Mouse (Mus musculus) brain, adult 2 months (tissue): ENCODE measurements around the gene Dcun1d1.
A peak's percentile ranks its signal among the peaks of the same experiment; 100 is the strongest.

Experiments used
- DNase-seq: peaks from one replicate; pipeline ENCODE4 v3.0.0; 2011; ENCODE audit warnings: low read depth, low spot score

Dcun1d1 gene

DNA sequence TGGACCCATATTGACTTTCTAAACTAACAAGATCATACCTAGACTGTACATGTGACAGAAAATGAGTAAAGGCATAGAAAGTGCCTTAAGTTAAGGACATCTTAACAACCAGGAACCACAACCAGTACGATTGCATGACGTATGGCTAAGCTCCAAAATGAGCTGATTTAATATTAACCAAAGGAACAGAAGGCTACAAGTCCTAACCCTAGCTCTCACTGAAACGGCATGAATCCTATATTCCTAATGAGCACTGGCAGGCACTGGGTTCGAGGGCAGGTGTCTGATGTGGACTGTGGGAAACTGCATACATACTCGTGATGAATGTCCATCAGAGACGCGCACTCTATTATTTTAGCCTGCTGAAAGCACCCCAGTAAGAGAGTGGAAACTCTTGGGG is 5.9 kb downstream of the Dcun1d1 start:
- no peak for DNase-seq

DNA sequence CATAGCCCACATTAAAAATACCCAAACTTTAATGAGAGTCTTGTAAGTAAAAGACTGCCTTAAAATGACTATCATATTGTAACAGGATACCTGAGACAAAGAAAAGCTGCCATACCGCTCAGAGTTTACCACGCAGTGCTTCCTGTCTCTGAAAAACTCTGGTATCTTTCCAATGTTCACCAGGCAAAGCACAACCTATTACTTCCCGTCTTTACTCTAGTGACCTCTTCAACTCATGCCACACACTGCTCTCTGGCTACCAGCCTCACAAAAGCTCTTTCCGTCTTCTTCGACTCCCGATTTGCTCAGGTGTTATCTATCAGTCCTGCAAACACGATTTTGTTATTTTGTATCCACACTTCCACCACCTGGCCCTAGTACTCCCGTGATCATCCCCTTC is 7.4 kb downstream of the Dcun1d1 start:
- DNase-seq = no peak

DNA sequence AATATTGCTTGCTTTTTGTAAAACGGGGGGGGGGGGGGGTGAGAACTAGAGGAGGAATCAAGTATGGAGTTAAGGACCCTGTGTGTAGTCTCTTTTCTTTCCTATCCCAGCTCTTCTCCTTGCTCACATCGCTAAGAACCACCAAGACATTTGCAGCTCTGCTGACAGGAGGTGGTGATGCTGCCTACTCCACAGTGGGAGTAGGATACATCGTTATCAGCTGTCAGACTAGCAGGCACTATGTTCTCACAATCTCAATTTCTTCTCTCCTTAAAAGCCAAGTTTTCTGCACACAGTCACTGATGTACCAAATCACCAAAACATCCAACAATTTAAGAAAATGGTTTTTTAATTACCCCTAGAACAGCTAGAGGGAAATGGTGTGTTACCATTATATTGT is 7.8 kb downstream of the Dcun1d1 start:
- peak; percentile 68 for DNase-seq

DNA sequence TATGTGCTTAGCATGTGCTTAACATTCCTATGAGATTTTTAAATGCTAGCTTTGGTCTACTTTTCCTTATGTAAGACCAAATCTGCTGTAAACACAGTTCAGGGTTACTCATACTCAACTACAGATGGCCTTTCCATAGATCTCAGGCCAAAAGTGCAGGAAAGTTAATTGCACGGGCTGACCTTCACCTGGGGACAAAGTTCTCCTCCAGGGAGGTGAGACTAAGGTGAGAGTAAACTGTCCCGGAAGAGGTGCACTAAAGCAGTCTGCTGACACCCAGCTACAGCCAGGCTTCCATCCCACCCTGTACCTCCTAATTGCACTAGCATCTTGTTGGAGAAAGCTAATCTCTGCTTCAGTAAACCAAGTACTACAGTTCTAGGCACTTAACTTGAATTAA is 11.4 kb downstream of the Dcun1d1 start:
- no peak for DNase-seq

DNA sequence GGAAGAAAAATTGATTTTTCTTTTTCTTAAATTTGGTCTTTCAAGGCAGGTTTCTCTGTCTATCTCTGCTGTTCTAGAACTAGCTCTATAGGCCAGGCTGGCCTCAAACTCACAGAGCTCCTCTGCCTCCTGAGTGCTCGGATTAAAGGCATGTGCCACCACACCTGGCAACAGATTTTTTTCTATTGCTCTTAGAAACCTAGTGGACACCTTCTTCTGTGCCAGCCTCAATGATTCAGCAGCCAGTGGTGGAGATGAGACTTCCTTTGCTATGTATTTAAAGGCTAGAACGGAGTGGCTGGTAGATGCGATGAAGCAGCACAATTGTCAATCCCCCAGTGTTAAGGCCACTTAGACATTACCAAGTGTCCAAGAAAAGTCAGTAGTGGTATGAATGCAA is 13.2 kb downstream of the Dcun1d1 start:
- no peak for DNase-seq

DNA sequence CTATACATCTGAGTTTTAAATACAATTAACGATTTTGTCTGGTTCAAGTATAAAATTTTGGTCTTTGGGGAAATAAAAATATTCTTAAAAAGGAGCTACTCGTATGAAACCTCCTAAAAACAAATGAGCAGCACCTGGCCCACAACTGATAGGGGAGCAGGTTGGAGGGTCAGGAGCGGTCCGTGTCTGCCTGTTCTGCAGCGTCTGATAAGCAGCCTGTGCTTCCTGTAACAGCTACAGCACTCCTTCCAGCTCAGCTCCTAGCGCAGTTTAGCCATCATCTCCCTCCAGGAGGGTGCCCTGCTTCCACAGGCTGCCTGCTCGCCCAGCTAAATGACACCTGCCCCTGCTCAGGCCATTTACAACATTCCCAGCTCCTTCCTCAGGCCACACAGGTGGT is 13.8 kb downstream of the Dcun1d1 start:
- DNase-seq = no peak

DNA sequence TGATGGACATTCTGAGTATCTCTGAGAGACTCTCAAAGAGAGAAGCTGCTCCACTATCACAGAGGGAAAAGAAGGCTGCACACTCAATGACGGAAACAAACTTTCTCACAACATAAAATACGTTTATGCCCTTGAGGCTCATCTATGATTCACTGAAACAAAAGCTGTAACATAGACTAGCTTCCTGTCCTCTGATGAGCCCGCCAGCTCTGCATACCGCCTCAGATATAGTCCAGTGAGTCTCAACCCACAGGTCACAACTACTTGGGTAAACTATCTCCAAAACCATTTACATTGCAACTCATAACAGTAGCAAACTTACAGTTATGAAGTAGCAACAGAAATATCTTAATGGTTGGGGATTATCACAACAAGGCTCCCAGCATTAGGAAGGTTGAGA is 14.7 kb downstream of the Dcun1d1 start:
- no peak for DNase-seq

DNA sequence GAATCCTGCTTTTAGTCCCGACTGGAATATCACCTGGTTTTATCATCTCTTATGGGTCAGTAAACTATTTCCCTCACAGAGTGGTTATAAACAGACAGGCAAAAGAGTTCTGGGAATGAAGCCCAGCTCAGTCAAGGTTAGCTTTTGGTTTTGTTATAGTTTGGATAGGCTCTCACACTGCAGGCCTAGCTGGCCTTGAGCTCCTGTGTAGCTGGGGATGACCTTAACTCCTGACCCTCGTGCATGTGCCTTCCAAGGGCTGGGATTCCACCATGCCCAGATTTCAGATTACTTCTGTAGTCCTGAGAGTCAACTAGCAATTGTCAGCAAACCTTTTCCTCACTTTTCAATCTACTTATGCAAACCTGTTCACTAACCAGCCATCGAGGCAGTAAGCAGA is 19.0 kb downstream of the Dcun1d1 start:
- no peak for DNase-seq

DNA sequence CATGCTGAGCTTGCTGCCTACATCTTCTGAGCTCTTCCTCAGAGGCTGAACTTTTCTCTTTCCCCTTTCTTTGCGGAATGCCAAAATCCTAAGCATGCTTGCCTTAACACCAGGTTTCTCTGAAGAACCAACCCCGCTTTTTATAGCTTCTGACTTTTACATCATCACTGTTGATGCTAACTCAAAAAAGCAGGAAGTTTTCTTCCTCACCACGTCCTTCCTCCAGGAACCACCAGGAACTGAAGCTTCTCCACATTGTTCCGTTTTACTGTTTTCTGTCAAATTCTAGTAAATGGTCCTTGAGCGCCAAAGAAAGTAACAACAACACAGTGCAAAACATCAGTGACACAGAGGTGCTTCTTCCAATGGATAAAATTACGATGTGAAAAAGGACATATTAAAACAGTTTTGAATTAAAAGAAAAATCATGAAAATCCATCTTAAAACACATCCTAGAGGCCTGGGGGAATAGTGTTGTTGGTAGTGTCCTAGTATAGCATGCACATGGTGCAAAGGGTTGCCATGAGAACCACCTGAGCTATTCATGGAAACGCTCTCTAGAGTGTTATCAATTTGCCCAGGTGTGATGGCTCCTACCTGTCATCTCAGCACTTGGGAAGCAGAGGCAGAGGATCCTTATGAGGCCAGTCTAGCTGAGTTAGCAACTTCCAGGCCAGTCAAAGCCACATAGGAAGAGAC is 28.1 kb downstream of the Dcun1d1 start:
- peak; percentile 24 for DNase-seq

DNA sequence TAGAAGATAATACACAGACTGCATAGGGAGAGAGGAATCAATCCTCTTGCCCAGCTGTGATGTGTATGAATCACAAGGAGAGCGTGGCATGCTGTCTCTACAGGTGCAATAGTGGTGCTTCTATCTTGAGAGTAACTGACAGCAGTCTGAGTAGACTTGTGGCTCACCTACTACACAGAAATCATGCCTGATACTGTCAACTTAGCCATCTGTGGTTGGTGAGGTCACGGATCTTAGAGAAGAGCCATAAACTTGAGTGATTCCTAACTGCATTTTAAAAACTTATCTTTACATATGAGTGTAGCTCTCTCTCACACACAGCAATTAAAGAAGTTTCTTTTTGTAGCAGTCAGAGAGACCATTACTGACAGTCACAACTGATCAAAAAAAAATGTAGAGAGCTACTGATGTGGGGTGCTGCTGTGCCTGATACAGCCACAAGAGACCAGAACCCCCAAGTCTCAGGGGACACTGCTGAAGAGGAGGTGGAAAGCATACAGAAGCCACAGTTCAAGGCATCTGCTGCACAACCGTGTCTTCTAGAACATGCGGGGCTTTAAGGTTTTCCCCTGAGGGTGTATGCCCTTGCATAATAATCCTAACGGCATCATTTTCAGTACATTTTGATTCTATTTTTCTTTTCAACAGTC is 36.6 kb downstream of the Dcun1d1 start:
- DNase-seq = peak; percentile 6

DNA sequence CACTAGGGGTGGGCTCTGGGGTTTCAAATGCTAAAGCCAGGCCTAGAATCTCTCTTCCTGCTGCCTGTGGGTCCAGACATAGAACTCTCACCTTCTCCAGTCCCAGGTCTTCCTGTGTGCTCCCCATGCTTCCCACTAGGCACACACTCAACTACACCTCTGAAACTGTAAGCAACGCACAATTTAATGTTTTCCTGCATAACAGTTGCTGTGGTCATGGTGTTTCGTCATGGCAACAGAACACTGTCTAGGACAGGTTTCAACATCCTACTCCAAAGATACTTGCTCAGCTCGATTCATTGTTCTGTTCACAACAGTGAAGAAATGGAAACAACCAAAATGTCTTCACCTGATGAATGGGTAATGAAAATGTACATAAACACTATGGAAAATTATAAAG is 38.1 kb downstream of the Dcun1d1 start:
- DNase-seq = no peak

DNA sequence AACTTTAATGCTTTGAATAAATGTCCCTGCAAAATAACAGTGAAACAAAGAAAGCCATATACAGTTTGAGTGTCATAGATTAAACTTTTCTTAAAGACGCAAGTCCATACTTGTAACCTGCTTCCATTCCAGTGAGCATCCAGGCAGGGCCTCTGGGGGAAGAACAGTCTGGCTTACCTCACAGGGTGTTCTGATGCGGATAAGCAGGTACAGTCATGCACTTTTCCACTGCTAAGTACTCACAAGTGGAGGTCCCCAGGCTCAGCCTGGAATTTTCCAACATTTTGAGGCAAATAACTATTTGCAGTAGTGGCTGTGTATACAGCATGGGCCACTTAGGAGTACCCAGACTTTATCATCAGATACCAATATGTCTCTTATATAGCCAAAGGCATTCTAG is 39.3 kb downstream of the Dcun1d1 start:
- DNase-seq = no peak

DNA sequence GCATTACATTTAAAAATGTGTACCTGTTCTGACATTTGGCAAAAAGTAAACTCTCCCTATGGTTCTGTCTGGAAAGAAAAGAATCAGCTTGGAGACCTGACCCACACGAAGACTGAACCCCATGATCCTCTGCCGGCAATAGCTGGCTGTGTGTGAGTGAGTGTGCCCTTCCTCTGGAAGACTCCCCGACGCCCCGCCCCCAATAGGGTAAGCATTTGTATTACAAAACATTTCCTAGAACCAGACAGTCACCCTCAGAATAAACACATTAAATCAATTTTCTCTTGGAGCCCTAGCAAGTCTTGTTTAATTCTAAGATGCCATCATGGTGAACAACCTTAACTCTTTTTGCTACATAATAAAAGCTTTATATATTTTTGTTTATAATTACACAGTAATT is 44.1 kb downstream of the Dcun1d1 start:
- DNase-seq = no peak

DNA sequence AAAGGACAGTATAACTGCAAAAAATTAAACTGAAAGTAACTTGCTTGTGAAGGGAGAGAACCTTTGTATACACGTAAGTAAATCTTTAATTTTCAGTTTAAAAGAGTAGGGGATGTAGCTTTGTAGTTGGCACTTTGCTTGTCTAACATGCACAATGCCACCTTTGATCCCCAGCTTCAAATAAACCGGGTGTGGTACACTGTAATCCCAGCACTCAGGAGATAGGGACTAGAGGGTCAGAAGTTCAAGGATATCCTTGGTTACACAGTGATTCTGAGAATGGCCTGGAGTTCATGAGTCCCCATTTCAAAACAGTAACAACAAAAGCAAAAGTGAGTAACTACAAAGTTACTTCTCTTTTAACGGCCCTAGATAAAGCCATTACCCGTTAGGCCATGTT is 46.1 kb downstream of the Dcun1d1 start:
- no peak for DNase-seq

DNA sequence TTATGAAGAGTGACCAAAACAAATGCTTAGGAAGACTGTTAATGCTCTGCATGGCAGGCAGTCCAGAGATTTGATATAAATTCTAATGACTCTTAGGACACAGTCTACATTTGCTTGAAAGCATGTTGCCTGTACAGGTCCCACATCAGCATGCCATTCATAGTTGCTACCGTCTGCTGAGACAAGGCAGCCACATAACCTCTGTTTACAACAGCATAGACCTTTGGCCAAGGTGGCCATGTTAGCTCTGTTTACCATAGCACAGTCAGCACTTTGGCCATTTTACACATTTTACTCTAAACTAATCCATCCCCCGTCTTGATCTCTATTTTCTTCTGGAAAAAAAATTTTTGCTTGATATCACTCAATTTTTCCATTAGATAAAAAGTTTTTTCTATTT is 47.7 kb downstream of the Dcun1d1 start:
- no peak for DNase-seq

DNA sequence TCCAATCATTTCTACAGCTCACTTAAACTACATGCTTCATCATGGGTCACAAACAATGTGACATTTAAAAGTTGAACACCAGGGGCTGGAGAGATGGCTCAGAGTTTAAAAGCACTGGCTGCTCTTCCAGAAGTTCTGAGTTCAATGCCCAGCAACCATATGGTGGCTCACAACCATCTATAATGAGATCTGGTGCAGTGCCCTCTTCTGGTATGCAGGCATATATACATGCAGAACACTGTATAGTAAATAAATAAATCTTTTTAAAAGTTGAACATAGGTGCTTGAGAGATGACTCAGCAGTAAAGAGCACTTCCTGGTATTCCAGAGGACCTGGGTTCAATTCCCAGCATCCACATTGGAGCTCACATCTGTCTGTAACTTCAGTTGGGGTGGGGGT is 54.0 kb downstream of the Dcun1d1 start:
- peak; percentile 6 for DNase-seq

DNA sequence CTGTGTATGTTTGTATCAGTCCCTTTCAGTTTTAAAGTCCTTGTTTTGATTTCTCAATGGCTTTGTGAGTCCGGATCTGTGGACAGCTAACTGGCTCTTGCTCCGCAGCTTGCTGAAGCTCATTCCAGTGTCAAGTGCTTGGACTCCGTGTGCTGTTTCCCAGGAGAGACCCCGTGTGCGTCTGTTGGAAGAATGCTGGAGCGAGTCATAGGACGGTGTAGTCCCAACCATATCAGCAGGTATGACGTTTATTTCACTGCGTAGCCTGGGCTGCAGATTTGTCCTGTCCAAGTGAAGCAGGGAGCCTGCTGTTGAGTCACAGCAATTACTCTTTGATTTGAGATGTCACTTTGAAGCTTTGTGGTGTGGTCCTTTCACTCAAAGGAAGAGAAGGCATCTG is 87.9 kb downstream of the Dcun1d1 start:
- DNase-seq = no peak
